Mouse (Mus musculus) kidney, postnatal 25 days (tissue): Measurements from ENCODE around the gene Sept4.
A peak's percentile ranks its signal among the peaks of the same experiment; 100 is the strongest.

ENCODE experiments used
- DNase-seq, 2 experiments: peaks; one replicate each; pipeline ENCODE4 v3.0.0; 2021; ENCODE audit warnings: mixed read lengths in 2 of 2

Sept4 gene

DNA sequence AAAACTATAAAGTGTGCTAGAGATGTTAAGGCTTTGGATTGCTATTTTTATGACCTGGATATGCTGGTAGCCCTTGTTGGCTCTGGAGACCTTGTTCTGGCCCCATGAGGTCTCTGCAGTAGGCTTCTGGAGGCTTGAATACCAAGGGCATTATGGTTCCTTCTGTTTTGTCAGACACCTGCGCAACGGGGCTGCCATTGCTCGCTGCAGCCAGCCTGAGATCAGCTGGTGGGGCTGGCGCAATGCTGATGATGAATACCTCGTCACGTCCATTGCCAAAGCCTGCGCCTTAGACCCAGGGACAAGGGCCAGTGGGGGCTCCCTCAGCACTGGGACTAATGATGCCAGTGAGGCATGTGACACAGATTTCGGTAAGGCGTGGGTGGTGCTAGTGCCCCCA lies 33.5 kb downstream of the Sept4 start:
- no peak for DNase-seq

DNA sequence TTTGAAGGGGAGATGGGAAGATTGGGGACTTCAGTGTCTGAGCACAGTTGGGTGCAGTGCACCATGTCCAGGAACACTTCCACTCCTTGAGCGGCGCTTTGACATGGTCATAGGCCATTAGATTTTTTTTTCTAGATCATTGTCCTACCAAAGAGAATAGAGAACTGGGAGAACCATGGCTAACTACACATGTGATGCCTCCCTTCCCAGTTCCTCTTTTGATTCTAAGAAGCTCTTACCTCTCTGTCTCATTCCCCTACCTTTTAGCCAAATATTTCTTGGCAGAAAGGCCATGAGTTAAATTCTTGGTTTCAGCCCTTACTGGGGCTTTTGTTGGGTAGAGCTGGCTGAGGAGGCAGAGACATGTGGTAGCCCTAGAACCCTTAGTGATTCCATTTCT lies 34.9 kb downstream of the Sept4 start:
- no peak for DNase-seq

DNA sequence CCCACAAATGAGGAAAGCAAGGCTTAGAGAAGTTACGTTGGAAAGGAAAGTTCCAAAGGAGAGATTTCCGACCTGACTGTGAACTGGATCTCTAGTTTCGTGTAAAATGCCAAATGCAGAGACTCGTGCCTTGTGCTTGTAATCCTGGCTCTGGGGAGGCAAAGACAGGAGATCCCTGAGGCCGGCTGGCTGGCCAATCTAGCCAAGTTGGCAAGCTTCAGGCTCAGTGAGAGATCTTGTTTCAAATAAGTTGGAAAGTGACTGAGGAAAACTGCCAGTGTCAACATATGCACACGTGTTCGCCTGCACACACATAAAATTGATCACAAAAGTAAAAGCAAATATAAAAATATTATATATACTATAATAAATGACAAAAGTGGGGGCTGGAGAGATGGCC lies 40.6 kb downstream of the Sept4 start:
- DNase-seq = no peak

DNA sequence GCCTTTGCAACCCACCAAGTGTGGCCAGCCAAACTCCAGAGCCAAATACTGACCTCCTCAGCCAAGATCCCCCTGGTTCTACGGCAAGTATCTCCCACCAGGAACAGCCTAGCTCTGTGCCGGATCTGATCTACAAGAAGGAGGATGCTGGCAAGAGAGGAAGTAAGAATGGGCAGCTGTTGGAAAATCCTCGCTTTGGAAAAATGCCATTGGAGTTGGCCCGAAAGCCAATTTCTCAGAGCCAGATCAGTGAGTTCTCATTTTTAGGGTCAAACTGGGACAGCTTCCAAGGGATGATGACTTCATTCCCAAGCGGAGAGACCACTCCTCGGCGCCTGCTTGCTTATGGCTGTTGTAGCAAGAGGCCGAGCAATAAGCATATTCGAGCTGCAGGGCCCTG lies 42.8 kb downstream of the Sept4 start:
- no peak for DNase-seq

DNA sequence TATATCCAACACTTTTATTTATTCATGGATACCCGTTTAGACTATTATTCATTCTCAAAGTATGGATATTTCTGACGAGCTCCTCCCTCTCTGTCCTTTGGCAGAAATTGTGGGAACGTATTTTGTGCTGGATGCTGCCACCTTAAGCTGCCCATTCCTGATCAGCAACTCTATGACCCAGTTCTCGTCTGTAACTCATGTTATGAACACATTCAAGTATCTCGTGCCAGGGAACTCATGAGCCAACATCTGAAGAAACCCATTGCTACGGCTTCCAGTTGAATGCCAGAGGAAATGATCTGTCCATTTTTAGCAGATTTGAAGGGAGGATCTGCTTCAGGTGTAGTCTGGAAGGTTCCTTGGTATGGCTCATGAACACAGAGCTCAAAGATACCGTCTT lies 45.3 kb downstream of the Sept4 start:
- no peak for DNase-seq

DNA sequence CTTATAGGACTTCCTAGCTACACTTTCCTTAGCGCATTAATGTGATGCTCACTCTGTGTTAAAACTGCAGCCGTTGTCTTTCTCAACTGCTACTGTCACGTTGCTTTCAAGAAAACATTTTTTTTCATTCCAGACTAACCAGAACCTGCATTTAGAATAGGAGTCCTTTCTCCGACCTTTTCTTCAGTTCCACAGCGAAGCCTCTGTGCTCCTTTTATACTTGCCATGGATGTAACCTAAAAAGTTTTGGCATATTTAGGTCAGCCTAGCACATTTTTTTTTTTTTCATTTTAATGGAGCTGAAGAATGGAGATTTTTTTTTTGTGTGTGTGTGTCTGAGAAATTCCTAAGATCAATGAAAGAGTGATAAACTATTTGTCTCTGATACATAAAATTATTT lies 46.8 kb downstream of the Sept4 start:
- no peak for DNase-seq

DNA sequence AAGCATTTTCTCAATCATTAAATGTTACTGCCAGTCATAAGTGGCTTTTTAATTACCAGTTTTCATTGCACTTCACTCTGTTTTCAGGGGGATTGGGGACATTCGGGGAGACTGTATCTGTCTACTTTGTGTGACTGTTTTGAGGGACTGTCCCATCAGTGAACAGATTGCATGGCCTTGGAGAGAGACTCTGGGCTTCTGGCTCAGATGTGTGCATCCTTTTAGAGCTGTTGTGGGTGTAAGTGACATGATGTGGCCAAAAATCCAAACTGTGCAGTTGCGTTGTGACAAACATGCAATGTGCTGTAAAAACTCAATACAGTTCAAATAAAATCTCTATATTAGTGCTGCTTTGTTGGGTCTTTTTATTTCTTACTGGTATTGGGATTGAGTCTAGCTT lies 47.2 kb downstream of the Sept4 start:
- no peak for DNase-seq

DNA sequence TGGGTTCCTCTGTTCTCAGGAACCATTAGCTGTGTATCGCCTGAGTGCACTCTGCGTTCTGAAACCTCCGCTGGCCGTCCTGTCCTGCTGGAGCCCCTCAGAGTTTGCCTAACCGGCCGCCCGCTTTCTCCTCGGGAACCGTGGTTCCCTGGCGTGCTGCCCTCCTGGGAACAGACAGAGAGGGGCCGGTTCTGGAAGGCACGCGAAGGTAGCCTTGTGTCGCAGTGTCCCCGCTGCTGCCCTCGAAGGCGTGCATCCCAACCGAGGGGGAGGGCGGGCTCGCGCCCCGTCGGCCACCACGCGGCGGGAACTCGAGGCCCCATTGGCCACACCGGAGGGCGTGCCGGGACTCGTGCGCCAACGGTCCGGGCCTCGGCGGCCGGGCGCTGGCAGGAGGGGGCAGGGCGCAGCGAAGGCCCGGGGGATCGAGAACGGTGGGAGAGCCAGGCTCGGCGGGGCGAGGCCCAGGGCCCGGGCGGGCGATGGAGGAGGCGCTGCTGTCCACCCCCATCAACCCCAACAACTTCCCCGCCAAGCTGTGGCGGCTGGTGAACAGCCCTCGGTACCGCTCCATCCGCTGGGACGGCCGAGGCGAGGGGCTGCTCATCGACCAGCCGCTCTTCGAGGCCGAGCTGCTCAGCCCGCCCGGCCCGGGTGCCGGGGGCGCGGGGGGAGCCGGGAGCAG lies 48.2 kb downstream of the Sept4 start, which contains the start of gene Hsf5:
Gene Hsf5 (plus strand): TSS at position 375 of the 685 bp plus-strand sequence.
- DNase-seq = no peak

DNA sequence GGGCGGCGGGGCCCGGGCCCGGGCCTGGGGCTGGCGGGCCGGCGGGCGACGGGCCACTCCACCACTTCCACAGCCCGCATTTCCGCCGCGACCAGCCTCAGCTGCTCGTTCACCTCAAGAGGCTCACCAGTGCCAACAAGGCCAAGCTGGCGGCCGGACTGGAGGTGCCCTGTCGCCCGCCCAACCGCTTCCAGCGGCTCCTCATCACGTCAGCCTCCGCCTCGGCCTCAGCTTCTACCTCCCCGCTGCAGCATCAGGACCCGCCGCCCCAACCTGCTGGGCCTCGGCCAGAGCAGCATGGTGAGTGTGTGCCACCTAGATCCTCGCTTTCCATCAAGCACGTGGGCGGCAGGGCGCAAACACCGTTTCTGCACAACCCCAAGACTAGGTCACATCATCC lies 48.9 kb downstream of the Sept4 start:
- no peak for DNase-seq

DNA sequence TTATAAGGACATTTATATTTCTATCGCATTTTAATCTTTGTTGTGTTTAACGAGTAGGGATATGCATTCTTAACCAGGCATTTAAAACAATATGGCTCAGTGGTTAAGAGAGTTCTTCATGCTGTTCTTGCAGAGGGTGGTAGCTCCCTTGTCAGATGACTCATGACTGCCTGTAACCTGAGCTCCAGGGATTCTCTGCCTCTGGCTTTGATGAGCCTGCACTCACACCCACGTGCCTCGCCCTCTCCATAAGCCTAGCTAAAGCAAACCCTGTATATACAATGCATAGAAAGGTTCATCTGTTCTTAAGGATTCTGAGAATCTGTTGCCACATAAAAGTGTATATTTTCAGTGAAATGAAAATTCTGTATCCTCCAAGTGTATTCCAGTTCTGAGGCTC lies 54.5 kb downstream of the Sept4 start:
- no peak for DNase-seq

DNA sequence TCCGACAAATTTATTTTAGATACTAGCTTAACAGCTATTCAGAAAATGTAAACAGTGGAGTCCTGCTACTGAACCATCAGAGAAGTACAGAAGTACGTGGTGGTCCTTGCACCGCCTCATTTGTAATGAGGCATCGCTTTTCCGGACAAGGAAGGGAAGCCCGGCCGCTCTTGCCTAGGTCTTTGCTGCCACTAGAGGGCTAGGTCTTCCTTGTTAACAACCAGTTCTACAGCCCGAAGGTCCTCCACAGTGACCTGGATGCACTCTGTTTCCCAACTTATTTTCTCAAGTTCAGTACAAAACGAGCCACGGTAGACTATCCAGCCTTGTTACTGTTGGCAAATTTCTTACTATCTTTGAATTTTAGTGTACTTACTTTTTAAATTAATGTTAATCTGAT lies 61.2 kb downstream of the Sept4 start:
- DNase-seq = peak in 1 of 2 experiments; percentile 65

DNA sequence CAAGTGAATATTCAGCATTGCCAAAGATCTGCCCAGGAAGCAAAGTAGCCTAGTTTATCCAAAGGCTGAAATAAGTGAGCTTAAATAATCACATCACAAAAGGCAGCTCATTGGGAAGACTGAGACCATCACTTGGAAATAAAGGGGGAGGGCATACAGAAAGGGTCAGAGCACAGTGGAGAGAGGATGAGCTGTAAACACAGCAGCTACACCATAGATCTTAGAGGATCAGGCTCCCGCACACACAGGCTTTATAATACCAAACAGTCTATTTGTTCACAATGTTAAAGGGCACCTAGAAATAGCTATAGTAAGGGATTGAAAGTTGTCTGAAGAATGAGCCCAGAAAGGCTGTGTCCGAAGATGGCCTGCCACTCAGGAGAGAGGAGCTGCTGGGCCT lies 70.1 kb downstream of the Sept4 start:
- DNase-seq = no peak

DNA sequence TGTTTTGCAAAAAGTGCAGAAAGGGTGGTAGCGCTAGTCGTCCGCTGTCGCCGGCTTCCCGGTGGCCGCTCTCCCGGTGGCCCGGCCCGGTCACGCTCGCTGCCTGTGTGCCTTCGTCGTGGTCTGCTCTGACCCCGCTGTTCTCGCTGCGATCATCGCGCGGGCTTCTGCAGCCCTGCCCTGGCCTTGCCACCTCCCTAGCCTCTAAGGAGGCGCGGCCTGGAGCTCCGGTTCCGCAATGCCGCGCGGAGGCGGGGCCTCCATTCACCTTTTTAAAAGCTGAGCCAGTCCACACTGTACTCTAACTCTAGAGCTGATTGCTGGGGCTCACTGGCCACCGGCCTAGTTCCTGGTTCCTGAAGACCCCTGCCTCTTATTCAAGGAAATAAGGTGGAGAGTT lies 70.5 kb downstream of the Sept4 start:
- peak; percentile 75 to 88 for DNase-seq
